Mouse (Mus musculus) liver, adult 2 months (tissue): Measurements from ENCODE around the gene Hes6.

ENCODE experiments used
- CTCF ChIP-seq: fragments of 200-500 bp; IDR thresholded peaks from 2 replicates; pipeline ENCODE4 v1.5.1; 2011; ENCODE audit warnings: low read depth, low read length, control low read depth
- POLR2A ChIP-seq: fragments of 200-500 bp; IDR thresholded peaks from 2 replicates; pipeline ENCODE4 v1.6.1; 2011; ENCODE audit warnings: low read length, control low read depth; ENCODE audit not compliant: insufficient read depth; ENCODE audit errors: extremely low read depth

DNA sequence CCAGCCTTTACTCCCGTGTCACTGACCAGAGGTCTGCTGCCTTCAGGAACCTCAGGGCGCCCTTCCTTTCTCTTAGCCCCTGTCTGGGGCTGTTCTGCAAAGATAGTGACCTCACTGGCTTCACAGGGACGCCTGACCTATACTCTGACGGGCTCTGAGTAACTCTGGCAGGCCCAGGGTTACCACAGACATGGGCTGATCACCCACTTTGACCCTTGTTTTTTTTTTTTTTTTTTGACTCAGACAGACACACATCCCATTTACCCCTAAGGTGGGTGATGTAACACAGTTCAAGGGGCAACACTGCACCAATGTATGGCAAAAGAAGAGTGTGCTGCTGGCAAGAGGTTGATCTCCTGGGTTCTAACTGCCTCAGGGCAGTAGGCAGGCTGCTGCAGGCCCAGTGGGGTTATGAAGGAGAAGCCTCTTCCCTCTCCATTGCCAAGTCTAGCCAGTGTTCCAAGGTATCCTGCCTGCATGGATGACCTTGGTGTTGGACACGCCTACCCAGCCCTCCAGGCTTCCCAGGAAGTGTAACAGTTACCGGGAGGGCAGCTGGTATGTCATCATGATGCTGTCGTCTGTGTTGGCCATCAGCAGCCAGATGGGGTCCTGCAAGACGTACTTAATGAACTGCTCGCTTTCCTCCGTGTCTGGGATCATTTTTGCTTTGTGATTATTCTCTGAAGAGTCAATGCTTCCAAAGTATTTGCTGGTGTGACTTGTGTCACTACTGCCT lies 6.2 kb upstream of the Hes6 start:
- TF ChIP-seq CTCF (no peak), POLR2A (no peak)
